Mouse (Mus musculus) stomach, postnatal 0 days (tissue): Measurements from ENCODE around the gene Ednrb.

ENCODE experiments used
- CTCF ChIP-seq: IDR thresholded peaks from 2 replicates; pipeline ENCODE4 v1.5.1; 2016; ENCODE audit warnings: antibody characterized with exemption, low read depth, mild to moderate bottlenecking, moderate library complexity
- EP300 ChIP-seq: optimal IDR thresholded peaks from 2 replicates; pipeline ENCODE3; 2016; ENCODE audit warnings: antibody characterized with exemption

DNA sequence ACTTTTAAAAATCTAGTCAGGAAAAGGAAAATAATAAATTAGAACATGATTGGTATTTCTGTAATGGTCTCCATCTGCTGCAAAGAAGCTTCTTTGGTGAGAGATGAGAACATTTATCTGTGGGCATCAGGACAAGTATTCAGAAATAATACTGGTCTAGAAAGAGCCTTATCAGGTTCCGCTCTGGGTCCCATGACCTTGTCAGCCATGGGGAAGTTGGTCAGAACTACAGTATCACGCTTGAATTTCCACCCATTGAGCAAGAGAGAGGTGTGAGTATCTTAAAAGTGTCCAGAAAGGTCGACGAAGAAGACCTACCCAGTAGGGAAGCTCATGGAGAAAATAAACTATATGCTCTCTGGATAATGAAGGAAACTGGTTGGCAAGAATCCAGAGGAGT lies 46.6 kb upstream of the Ednrb start:
- TF ChIP-seq CTCF (no peak), EP300 (no peak)
